Mouse (Mus musculus): ENCODE measurements around the gene Gm28374.
A peak's percentile ranks its signal among the peaks of the same experiment; 100 is the strongest.

GRCm38 (mm10) chr19:6076564-6077393 is 5.3 kb downstream of the Gm28374 start, which contains the start of gene Vps51:
- no peak for TF ChIP-seq MYOG (IDR thresholded peaks at IDR 0.05; ENCODE audit: control insufficient read depth, extremely low read depth, insufficient read length)
- no peak for TF ChIP-seq CTCF (IDR thresholded peaks at IDR 0.05; ENCODE audit: control insufficient read depth, insufficient read depth, insufficient read length)
- peak; percentile 88 for TF ChIP-seq MAX (IDR thresholded peaks at IDR 0.05)
- TF ChIP-seq USF1 (IDR thresholded peaks at IDR 0.05; ENCODE audit: low read depth): no peak
- no peak for TF ChIP-seq FOSL1 (IDR thresholded peaks at IDR 0.05; ENCODE audit: insufficient read depth, low read length, poor library complexity, severe bottlenecking)

All from C2C12 (cell line).